Mouse (Mus musculus): Measurements from ENCODE around the gene Nedd9. TPM values are rescaled to one million over a fixed set of nuclear protein-coding genes. Genes with fewer than 3 reads are reported as not detected.

Gene Nedd9
- total and polyA plus RNA-seq, 3 experiments = 41.3 to 48.7 (median 42.5) TPM

- H3K9ac ChIP-seq (ENCODE audit: insufficient read depth, low read depth) = no peak overlapping the region
- dilution Hi-C loops (cut with MboI; ENCODE audit: extremely low pct_ligation_motif_present, extremely low pct_unique_long_range_greater_than_20kb, low sequenced_read_pairs) = no loop called here
Observed at GRCm38 (mm10) chr13:41409291-41409690, 77.9 kb downstream of the Nedd9 start.

GRCm38 (mm10) chr13:41408374-41408952, 78.7 kb downstream of the Nedd9 start:
- H3K9me3 ChIP-seq (replicated peaks; ENCODE audit: low read length) = peaks cover 9% of the 10 kb centered on the region
- H3K4me3 ChIP-seq (replicated peaks in 1 of 3; ENCODE audit: low read depth in 2 of 3, low read length in 2 of 3, poor library complexity in 1 of 3) = no peak overlapping the region
- H3K9ac ChIP-seq (ENCODE audit: insufficient read depth, low read depth) = no peak overlapping the region
- TF ChIP-seq CTCF (conservative IDR thresholded peaks at IDR 0.05 in 1 of 2, IDR thresholded peaks at IDR 0.05 in 1 of 2; ENCODE audit: low read depth in 2 of 2, low read length in 2 of 2) = no peak
- no peak for TF ChIP-seq MXI1 (IDR thresholded peaks at IDR 0.05; ENCODE audit: low read depth, low read length)
- TF ChIP-seq NRF1 (IDR thresholded peaks at IDR 0.05; ENCODE audit: low read depth, low read length) = no peak
- no peak for TF ChIP-seq JUND (conservative IDR thresholded peaks at IDR 0.05; ENCODE audit: low read depth, low read length)
- TF ChIP-seq TBP (conservative IDR thresholded peaks at IDR 0.05; ENCODE audit: low read depth, low read length) = no peak
- TF ChIP-seq PAX5 (IDR thresholded peaks at IDR 0.05; ENCODE audit: low read length) = no peak
- no peak for TF ChIP-seq KAT2A (IDR thresholded peaks at IDR 0.05; ENCODE audit: insufficient replicate concordance, low read length)
- no peak for TF ChIP-seq POLR2AphosphoS2 (IDR thresholded peaks at IDR 0.05; ENCODE audit: low read depth, low read length)
- no peak for TF ChIP-seq MEF2A (IDR thresholded peaks at IDR 0.05; ENCODE audit: borderline replicate concordance, low read depth, low read length)
- no peak for TF ChIP-seq ETS1 (conservative IDR thresholded peaks at IDR 0.05; ENCODE audit: low read depth, low read length)
- TF ChIP-seq POLR2A (IDR thresholded peaks at IDR 0.05; ENCODE audit: low read depth, low read length) = no peak
- no peak for TF ChIP-seq ZMIZ1 (IDR thresholded peaks at IDR 0.05; ENCODE audit: low read depth, low read length)
- no peak for TF ChIP-seq ZNF384 (IDR thresholded peaks at IDR 0.05; ENCODE audit: low read depth, low read length)
- no peak for TF ChIP-seq SIN3A (IDR thresholded peaks at IDR 0.05; ENCODE audit: low read length)
- no peak for TF ChIP-seq CHD2 (IDR thresholded peaks at IDR 0.05; ENCODE audit: low read length)
- TF ChIP-seq MAZ (IDR thresholded peaks at IDR 0.05; ENCODE audit: low read depth, low read length) = no peak
- no peaks in the 10 kb centered on the region for H3K79me2 ChIP-seq (replicated peaks; ENCODE audit: control insufficient read depth, extremely low read depth, insufficient read depth, poor library complexity, severe bottlenecking)
- in situ Hi-C loops (cut with MboI; ENCODE audit: low pct_ligation_motif_present, low pct_unique_long_range_greater_than_20kb, low sequenced_read_pairs) = no loop called here
- no peak overlapping the region for H3K4me2 ChIP-seq (ENCODE audit: insufficient read depth, low read depth, poor library complexity, severe bottlenecking)
- H3K27ac ChIP-seq (ENCODE audit: insufficient read depth, low read depth) = no peak overlapping the region
- H3K27me3 ChIP-seq (replicated peaks) = no peaks in the 10 kb centered on the region
- peaks cover 8 to 69% of the 10 kb centered on the region in 2 experiments; a peak in 3 of 4 replicates for H3K4me1 ChIP-seq (ENCODE audit: control insufficient read depth in 1 of 2, insufficient read depth in 2 of 2)
- H3K36me3 ChIP-seq (replicated peaks in 1 of 2; ENCODE audit: control insufficient read depth in 1 of 2, insufficient read depth in 1 of 2, low read length in 1 of 2) = peaks cover 29 to 81% of the 10 kb centered on the region in 2 experiments
- dilution Hi-C loops (cut with MboI; ENCODE audit: extremely low pct_ligation_motif_present, extremely low pct_unique_long_range_greater_than_20kb, low sequenced_read_pairs) = no loop called here
- no peak for DNase-seq (ENCODE audit: extremely low read depth)

More at GRCm38 (mm10) chr13:41409291-41409690, 77.9 kb downstream of the Nedd9 start:
- peaks cover 8 to 62% of the 10 kb centered on the region in 2 experiments; a peak in 3 of 4 replicates for H3K4me1 ChIP-seq (ENCODE audit: control insufficient read depth in 1 of 2, insufficient read depth in 2 of 2)
- H3K4me3 ChIP-seq (replicated peaks in 1 of 3; ENCODE audit: low read depth in 2 of 3, low read length in 2 of 3, poor library complexity in 1 of 3) = no peak overlapping the region
- peaks cover 26 to 78% of the 10 kb centered on the region in 2 experiments for H3K36me3 ChIP-seq (replicated peaks in 1 of 2; ENCODE audit: control insufficient read depth in 1 of 2, insufficient read depth in 1 of 2, low read length in 1 of 2)
- no peaks in the 10 kb centered on the region for H3K27me3 ChIP-seq (replicated peaks)
- H3K79me2 ChIP-seq (replicated peaks; ENCODE audit: control insufficient read depth, extremely low read depth, insufficient read depth, poor library complexity, severe bottlenecking) = no peaks in the 10 kb centered on the region
- H3K27ac ChIP-seq (ENCODE audit: insufficient read depth, low read depth) = no peak overlapping the region
- TF ChIP-seq JUND (conservative IDR thresholded peaks at IDR 0.05; ENCODE audit: low read depth, low read length) = no peak
- no peak overlapping the region for H3K4me2 ChIP-seq (ENCODE audit: insufficient read depth, low read depth, poor library complexity, severe bottlenecking)
- in situ Hi-C loops (cut with MboI; ENCODE audit: low pct_ligation_motif_present, low pct_unique_long_range_greater_than_20kb, low sequenced_read_pairs) = no loop called here
- peaks cover 5% of the 10 kb centered on the region for H3K9me3 ChIP-seq (replicated peaks; ENCODE audit: low read length)
- DNase-seq (ENCODE audit: extremely low read depth) = no peak
